Mouse (Mus musculus) bone marrow, adult 2 months (tissue): ENCODE results near the gene Cttnbp2nl.

Experiments used
- CTCF ChIP-seq: fragments of 200-500 bp; IDR thresholded peaks from 2 replicates; pipeline ENCODE4 v1.5.1; 2011; ENCODE audit warnings: low read length, control low read depth; ENCODE audit not compliant: control insufficient read depth, insufficient read depth
- POLR2A ChIP-seq: fragments of 200-500 bp; IDR thresholded peaks from 2 replicates; pipeline ENCODE4 v1.6.1; 2011; ENCODE audit warnings: low read depth, mild to moderate bottlenecking, control low read depth, low read length, borderline replicate concordance; ENCODE audit not compliant: control insufficient read depth

DNA sequence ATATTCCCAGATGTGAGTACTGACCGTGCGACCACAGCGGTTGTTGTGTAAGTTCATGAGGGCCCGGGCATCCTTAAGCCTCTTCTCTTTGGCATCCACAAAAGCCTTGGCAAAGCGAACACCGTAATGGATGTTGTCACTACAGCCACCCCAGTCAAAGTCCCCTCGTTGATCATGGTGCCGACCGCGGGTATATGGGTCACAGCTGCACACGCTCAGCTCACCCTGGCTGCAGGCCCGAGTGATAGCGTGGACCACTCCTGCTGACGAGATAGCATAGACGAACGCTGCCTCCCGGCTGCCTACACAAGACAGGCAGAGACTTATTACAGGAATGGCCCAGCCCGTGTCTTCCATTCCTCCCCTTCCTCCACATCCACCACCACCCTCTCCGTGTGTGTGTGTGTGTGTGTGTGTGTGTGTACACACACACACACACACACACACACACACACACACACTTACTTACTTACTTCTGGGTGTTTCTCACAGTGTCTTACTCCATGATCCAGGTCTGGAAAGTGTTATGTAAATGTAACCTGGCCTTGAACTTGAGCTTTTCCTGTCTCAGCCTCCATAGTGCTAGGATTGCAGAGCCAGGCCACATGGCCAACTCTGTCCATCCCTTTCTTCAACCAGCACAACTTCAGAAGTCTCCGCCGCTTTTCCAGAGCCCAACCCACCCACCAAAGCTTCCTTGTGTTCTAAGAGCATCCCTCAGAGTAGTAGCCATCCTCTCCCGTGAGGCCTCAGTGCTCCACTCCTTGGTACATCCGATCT lies 99.9 kb downstream of the Cttnbp2nl start:
- TF ChIP-seq CTCF (no peak), POLR2A (no peak)
